Mouse (Mus musculus) bone marrow macrophage, adult 2 months (primary cell): Measurements from ENCODE around the gene Atad5. TPM values are rescaled to one million over a fixed set of nuclear protein-coding genes. Genes with fewer than 3 reads are reported as not detected.
"Not testable (repeated sequence)": the region's sequence is repeated elsewhere in the genome, so short reads cannot be mapped to it uniquely, and the experiment has no call there.

Experiments
- H3K27ac ChIP-seq: 2 replicates; pipeline ENCODE4 v1.5.1; 2012; ENCODE audit warnings: low read depth, low read length; ENCODE audit not compliant: insufficient read depth
- H3K4me1 ChIP-seq: 2 replicates; pipeline ENCODE4 v1.6.1; 2012; ENCODE audit warnings: low read length; ENCODE audit not compliant: control insufficient read depth, insufficient read depth
- H3K4me3 ChIP-seq: 2 replicates; pipeline ENCODE4 v1.5.1; 2012; ENCODE audit warnings: mild to moderate bottlenecking, low read length, moderate library complexity; ENCODE audit not compliant: insufficient read depth
- CTCF ChIP-seq: IDR thresholded peaks from 2 replicates; pipeline ENCODE4 v1.5.1; 2012; ENCODE audit warnings: low read depth, mild to moderate bottlenecking, low read length, moderate library complexity
- POLR2A ChIP-seq: IDR thresholded peaks from 2 replicates; pipeline ENCODE4 v1.6.1; 2012; ENCODE audit warnings: mild to moderate bottlenecking, low read depth, low read length, borderline replicate concordance
- polyA plus RNA-seq: library from polyadenylated mRNA; stranded (reverse); fragments of >200 nt; gene quantifications from 2 replicates; pipeline ENCODE4 v1.2.4, GENCODE M21; 2012; ENCODE audit not compliant: missing spikeins, insufficient read depth, insufficient read length

Gene Atad5
- polyA plus RNA-seq, 1 experiment: 6.6 TPM

DNA sequence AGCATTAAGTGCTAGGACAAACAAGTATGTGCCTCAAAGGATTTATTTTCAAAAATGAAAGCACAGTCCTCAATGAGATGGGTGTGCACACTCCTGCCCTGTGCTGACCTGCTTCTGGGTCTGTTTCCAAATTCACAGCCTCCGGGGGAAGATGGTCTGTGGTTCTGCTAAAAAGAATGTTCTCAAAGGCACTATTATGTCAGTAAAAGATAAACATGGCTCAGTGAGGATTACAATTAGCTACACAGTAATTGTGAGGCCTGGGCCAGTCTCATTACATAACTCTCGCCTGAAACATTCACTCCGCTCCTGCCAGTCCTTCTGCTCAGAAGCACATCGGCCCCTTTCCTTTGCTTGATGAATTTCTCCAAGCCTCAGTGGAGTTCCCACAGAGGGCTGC is 27.0 kb upstream of the Atad5 start:
- Histone ChIP-seq H3K4me1 (peaks cover 3% of the 10 kb centered on the region), H3K4me3 (no peak overlapping the region), H3K27ac (no peak overlapping the region)
- no peak for TF ChIP-seq CTCF
- TF ChIP-seq POLR2A: no peak

GRCm38 (mm10) chr11:80066373-80066772 is 22.8 kb upstream of the Atad5 start:
- H3K27ac ChIP-seq, H3K4me3 ChIP-seq: not testable (repeated sequence)
- H3K4me1 ChIP-seq: peaks cover 30% of the 10 kb centered on the region

DNA sequence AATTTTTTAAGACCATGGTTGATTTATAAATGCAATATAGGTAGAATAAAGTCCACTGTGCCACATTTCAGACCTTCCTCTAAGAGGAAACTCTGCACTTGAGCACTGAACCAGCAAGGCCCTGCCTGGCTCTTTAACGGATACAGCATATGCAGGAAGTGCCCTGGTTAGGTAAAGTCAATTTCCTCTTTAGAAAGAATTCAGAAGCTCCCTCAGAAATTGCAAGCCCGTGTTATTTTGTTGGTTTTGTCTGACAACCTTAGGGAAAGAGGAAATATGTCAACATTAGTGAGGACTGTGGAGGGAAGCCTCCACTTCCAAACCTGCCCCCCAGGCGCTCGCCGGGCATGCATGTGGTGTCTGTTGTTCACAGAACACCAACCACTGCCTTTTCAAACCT is 21.6 kb upstream of the Atad5 start:
- H3K27ac ChIP-seq: peak overlapping the region; percentile 72
- H3K4me3 ChIP-seq: no peak overlapping the region
- no peak for TF ChIP-seq POLR2A
- peaks cover 35% of the 10 kb centered on the region for H3K4me1 ChIP-seq

DNA sequence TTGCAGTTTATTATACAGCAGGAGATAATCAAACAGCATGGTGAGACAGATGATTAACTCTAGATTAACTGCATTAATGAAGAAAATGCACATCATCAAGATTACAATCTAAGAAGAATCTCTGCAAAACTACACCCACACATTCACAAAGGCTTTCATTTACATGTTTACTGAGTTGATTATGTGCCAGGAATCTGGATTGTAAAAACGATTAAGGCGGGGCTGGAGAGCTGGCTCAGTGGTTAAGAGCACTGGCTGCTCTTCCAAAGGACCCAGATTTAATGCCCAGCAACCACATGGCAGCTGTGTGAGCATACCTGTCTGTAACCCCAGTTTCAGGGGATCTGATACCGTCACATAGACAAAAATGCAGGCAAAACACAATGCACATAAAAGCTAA is 19.4 kb upstream of the Atad5 start:
- Histone ChIP-seq H3K27ac (no peak overlapping the region), H3K4me1 (peaks cover 49% of the 10 kb centered on the region), H3K4me3 (no peak overlapping the region)
- TF ChIP-seq CTCF (no peak), POLR2A (no peak)

DNA sequence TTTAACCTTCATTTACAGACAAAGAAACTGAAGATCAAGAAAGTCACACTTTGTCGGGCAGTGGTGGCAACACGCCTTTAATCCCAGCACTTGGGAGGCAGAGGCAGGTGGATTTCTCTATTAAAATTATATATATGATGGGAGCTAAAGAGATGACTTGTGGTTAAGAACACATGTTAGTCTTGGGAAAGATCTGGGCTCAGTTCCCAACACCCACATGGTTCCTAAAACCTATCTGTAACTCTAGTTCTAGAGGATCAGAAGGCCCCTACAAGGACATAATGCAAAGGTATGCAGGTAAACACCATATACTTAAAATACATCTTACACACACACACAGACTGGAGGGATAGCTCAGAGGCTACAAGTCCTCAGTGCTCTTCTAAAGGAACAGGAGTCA is 18.2 kb upstream of the Atad5 start:
- TF ChIP-seq POLR2A (no peak), CTCF (no peak)
- H3K4me1 ChIP-seq: peaks cover 53% of the 10 kb centered on the region
- peak overlapping the region; percentile 51 for H3K27ac ChIP-seq
- no peak overlapping the region for H3K4me3 ChIP-seq

- peaks cover 56% of the 10 kb centered on the region for H3K4me1 ChIP-seq
- no peak overlapping the region for H3K4me3 ChIP-seq
- TF ChIP-seq CTCF (no peak), POLR2A (no peak)
- H3K27ac ChIP-seq: peak overlapping the region; percentile 76
Measured at GRCm38 (mm10) chr11:80072365-80072764, 16.8 kb upstream of the Atad5 start.

- H3K4me1 ChIP-seq: peaks cover 46% of the 10 kb centered on the region
- H3K4me3 ChIP-seq: no peak overlapping the region
- peak overlapping the region; percentile 86 for H3K27ac ChIP-seq
- TF ChIP-seq CTCF (no peak), POLR2A (no peak)
Measured at GRCm38 (mm10) chr11:80075608-80076277, 13.5 kb upstream of the Atad5 start.

- Histone ChIP-seq H3K27ac (no peak overlapping the region), H3K4me3 (0 out of 2 replicates have a peak overlapping the region, but pooled peaks have one; percentile 3), H3K4me1 (peaks cover 36% of the 10 kb centered on the region)
- no peak for TF ChIP-seq CTCF
- no peak for TF ChIP-seq POLR2A
Measured at GRCm38 (mm10) chr11:80077784-80078545, 11.2 kb upstream of the Atad5 start.

- peaks cover 31% of the 10 kb centered on the region for H3K4me1 ChIP-seq
Measured at GRCm38 (mm10) chr11:80078831-80079230, 10.4 kb upstream of the Atad5 start.

GRCm38 (mm10) chr11:80079751-80080150 is 9.4 kb upstream of the Atad5 start:
- peak overlapping the region; percentile 93 for H3K27ac ChIP-seq
- H3K4me3 ChIP-seq: peak overlapping the region; percentile 84
- no peak for TF ChIP-seq POLR2A
- peaks cover 26% of the 10 kb centered on the region for H3K4me1 ChIP-seq

More at GRCm38 (mm10) chr11:80078831-80079230, 10.4 kb upstream of the Atad5 start:
- Histone ChIP-seq H3K4me3 (peak overlapping the region; percentile 21), H3K27ac (peak overlapping the region; percentile 31; the same call in 1 of the 2 replicates)
- TF ChIP-seq POLR2A (no peak), CTCF (no peak)
